Mouse (Mus musculus): ENCODE measurements at regions not wholly inside any gene's neighbourhood (a gene's known extent, or its start where the extent isn't known, plus 50 kb on each side); places are given as distances from the start of the nearest gene placed in this dataset.

GRCm38 (mm10) chr1:89003752-89004151, 66.5 kb upstream of the Sh3bp4 start:
- peak; percentile 78 for DNase-seq (ENCODE audit: low spot score, missing footprints)
- Histone ChIP-seq H3K36me3 (ENCODE audit: control insufficient read depth, insufficient read depth, low read length) (no peaks in the 10 kb centered on the region), H3K27ac (ENCODE audit: low read depth, low read length) (no peak overlapping the region), H3K27me3 (ENCODE audit: control insufficient read depth, insufficient read depth, low read length) (no peaks in the 10 kb centered on the region), H3K4me3 (ENCODE audit: low read depth, low read length) (no peak overlapping the region), H3K4me1 (ENCODE audit: control insufficient read depth, insufficient read depth, low read length) (no peaks in the 10 kb centered on the region), H3K9me3 (ENCODE audit: control insufficient read depth, low read length) (no peaks in the 10 kb centered on the region), H3K4me2 (no peak overlapping the region), H3K9ac (ENCODE audit: low read length) (no peak overlapping the region)
- WGBS: 50% methylated on average over 2 of the region's 2 CpGs
- ATAC-seq (ENCODE audit: low FRiP score): no peak

DNA sequence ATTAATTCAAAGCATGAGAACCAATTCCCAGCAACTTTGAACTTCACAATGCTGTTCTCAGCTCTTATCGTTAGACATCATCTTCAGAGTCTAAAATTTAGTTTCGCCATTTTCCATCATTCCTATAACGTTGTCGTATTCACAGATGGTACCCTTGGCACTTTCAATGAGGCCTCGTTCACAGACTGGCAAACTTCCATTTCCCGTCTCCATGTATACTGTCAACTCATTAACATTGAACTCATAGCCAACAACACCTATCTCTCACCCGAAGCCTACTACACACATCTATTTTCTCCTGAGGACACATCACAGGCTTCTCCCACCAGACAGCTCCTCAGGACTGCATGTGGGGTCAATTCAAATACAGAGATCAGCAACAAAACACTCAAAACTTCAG, 62.7 kb upstream of the Sh3bp4 start:
- Histone ChIP-seq H3K27ac (ENCODE audit: low read depth, low read length) (no peak overlapping the region), H3K4me2 (no peak overlapping the region), H3K4me1 (ENCODE audit: control insufficient read depth, insufficient read depth, low read length) (peaks cover 2% of the 10 kb centered on the region; the same call in 1 of the 2 replicates), H3K36me3 (ENCODE audit: control insufficient read depth, insufficient read depth, low read length) (no peaks in the 10 kb centered on the region), H3K9me3 (ENCODE audit: control insufficient read depth, low read length) (no peaks in the 10 kb centered on the region), H3K27me3 (ENCODE audit: control insufficient read depth, insufficient read depth, low read length) (no peaks in the 10 kb centered on the region), H3K4me3 (ENCODE audit: low read depth, low read length) (no peak overlapping the region), H3K9ac (ENCODE audit: low read length) (no peak overlapping the region)
- ATAC-seq (ENCODE audit: low FRiP score) (no peak), DNase-seq (ENCODE audit: low spot score, missing footprints) (no peak)
- 91% methylated on average over 7 of the region's 7 CpGs for whole genome bisulfite sequencing

DNA sequence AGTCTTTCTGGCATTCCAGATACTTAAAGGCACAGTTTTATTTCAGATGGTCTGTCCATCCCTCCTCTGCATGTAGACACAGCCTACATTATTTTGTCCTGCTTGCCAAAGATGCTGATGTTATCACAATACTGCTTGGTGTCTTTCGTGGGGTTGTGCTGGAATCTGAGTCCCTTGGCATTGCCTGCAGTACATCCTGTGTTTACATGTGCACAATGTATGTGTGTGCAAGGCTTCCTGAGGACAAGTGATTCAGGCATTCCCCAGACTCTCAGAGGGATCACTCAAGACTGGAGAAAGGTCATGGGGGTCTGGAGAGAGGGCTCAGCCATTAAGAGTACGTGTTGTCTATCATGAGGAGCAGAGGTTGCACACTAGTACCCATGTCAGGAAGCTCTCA, 60.0 kb upstream of the Sh3bp4 start:
- Histone ChIP-seq H3K27me3 (ENCODE audit: control insufficient read depth, insufficient read depth, low read length) (no peaks in the 10 kb centered on the region), H3K27ac (ENCODE audit: low read depth, low read length) (no peak overlapping the region), H3K9me3 (ENCODE audit: control insufficient read depth, low read length) (no peaks in the 10 kb centered on the region), H3K36me3 (ENCODE audit: control insufficient read depth, insufficient read depth, low read length) (no peaks in the 10 kb centered on the region), H3K9ac (ENCODE audit: low read length) (no peak overlapping the region), H3K4me2 (no peak overlapping the region), H3K4me3 (ENCODE audit: low read depth, low read length) (no peak overlapping the region), H3K4me1 (ENCODE audit: control insufficient read depth, insufficient read depth, low read length) (peaks cover 3% of the 10 kb centered on the region; the same call in 1 of the 2 replicates)
- no peak for ATAC-seq (ENCODE audit: low FRiP score)
- WGBS: 83% methylated on average over 2 of the region's 2 CpGs
- DNase-seq (ENCODE audit: low spot score, missing footprints): peak; percentile 21

DNA sequence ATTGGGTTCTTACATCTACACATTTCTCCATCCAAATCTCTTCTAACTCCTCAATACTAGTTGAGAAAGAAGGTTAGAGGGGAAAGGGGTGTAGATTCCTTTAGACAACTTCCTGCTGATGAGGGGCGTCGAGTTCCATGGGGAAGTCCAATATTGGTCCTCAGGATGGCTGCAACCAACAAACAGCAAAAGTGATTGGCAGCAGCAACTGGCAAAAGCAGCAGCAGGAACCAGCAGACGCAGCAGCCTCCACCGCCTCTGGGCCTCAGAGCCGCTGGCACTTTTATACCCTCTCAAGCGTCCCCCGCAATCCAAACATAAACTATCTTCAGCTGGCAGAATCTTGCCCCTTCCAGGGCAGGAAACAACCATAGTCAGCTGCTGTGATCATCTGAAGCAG, 58.8 kb upstream of the Sh3bp4 start:
- Histone ChIP-seq H3K27ac (ENCODE audit: low read depth, low read length) (no peak overlapping the region), H3K36me3 (ENCODE audit: control insufficient read depth, insufficient read depth, low read length) (no peaks in the 10 kb centered on the region)

DNA sequence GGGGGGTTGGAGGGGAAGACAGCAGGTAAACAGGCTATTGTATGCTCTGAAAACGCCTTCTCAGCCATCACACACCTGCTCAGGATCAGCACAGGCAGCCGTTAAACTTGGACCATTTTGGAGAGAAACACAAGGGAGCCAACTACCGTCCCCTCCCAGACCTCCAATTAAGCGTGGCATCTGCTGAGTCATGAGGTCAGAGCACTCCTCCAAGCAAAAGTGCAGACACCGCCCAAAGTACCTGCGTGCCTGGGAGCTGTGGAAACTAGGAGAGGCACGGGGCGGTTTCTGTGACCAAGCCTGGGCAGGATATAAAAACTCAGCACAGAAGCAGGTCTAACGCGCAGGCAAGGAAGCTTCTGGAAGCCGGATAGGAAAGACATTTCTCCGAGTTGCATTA, 54.8 kb upstream of the Sh3bp4 start:
- Histone ChIP-seq H3K4me1 (ENCODE audit: control insufficient read depth, insufficient read depth, low read length) (peaks cover 3% of the 10 kb centered on the region; the same call in 1 of the 2 replicates), H3K36me3 (ENCODE audit: control insufficient read depth, insufficient read depth, low read length) (no peaks in the 10 kb centered on the region), H3K27ac (ENCODE audit: low read depth, low read length) (no peak overlapping the region), H3K4me2 (no peak overlapping the region), H3K27me3 (ENCODE audit: control insufficient read depth, insufficient read depth, low read length) (no peaks in the 10 kb centered on the region), H3K9ac (ENCODE audit: low read length) (no peak overlapping the region), H3K4me3 (ENCODE audit: low read depth, low read length) (no peak overlapping the region), H3K9me3 (ENCODE audit: control insufficient read depth, low read length) (no peaks in the 10 kb centered on the region)
- 62% methylated on average over 12 of the region's 12 CpGs for WGBS
- no peak for ATAC-seq (ENCODE audit: low FRiP score)
- peak; percentile 28 for DNase-seq (ENCODE audit: low spot score, missing footprints)

More for the DNA sequence above, 58.8 kb upstream of the Sh3bp4 start:
- Histone ChIP-seq H3K4me2 (no peak overlapping the region), H3K9ac (ENCODE audit: low read length) (no peak overlapping the region), H3K4me1 (ENCODE audit: control insufficient read depth, insufficient read depth, low read length) (peaks cover 3% of the 10 kb centered on the region; the same call in 1 of the 2 replicates), H3K9me3 (ENCODE audit: control insufficient read depth, low read length) (no peaks in the 10 kb centered on the region), H3K27me3 (ENCODE audit: control insufficient read depth, insufficient read depth, low read length) (no peaks in the 10 kb centered on the region), H3K4me3 (ENCODE audit: low read depth, low read length) (no peak overlapping the region)
- ATAC-seq (ENCODE audit: low FRiP score): no peak
- 87% methylated on average over 7 of the region's 7 CpGs for WGBS
- DNase-seq (ENCODE audit: low spot score, missing footprints): no peak

DNA sequence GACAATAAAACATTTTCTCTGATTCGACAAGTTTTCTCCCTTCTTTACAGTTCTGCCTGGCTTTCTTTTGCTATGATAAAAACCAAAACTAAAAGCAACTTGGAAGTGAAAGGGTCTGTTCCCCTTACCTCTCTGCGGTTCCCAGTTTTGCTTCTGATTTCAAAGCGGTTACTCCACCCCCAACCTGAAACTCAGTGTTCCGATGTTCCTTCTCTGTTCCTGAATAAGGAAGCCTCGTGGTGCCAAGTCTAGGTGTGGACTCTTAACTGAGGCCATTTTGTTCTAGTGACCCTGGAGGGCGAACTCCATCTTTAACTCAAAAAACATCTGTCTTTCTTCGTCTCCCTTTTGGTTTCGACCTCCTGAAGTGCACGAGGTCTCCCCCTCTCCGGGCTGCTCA, 54.4 kb upstream of the Sh3bp4 start:
- H3K27me3 ChIP-seq (ENCODE audit: control insufficient read depth, insufficient read depth, low read length): no peaks in the 10 kb centered on the region
- 79% methylated on average over 10 of the region's 10 CpGs for WGBS
- H3K36me3 ChIP-seq (ENCODE audit: control insufficient read depth, insufficient read depth, low read length): no peaks in the 10 kb centered on the region
- H3K4me3 ChIP-seq (ENCODE audit: low read depth, low read length): no peak overlapping the region
- no peak overlapping the region for H3K27ac ChIP-seq (ENCODE audit: low read depth, low read length)
- no peaks in the 10 kb centered on the region for H3K9me3 ChIP-seq (ENCODE audit: control insufficient read depth, low read length)
- DNase-seq (ENCODE audit: low spot score, missing footprints): no peak
- no peak for ATAC-seq (ENCODE audit: low FRiP score)
- H3K9ac ChIP-seq (ENCODE audit: low read length): no peak overlapping the region
- no peak overlapping the region for H3K4me2 ChIP-seq
- H3K4me1 ChIP-seq (ENCODE audit: control insufficient read depth, insufficient read depth, low read length): peaks cover 3% of the 10 kb centered on the region; the same call in 1 of the 2 replicates

- Histone ChIP-seq H3K4me3 (ENCODE audit: low read depth, low read length) (no peak overlapping the region), H3K9me3 (ENCODE audit: control insufficient read depth, low read length) (no peaks in the 10 kb centered on the region), H3K27me3 (ENCODE audit: control insufficient read depth, insufficient read depth, low read length) (no peaks in the 10 kb centered on the region), H3K4me1 (ENCODE audit: control insufficient read depth, insufficient read depth, low read length) (no peaks in the 10 kb centered on the region), H3K27ac (ENCODE audit: low read depth, low read length) (no peak overlapping the region), H3K36me3 (ENCODE audit: control insufficient read depth, insufficient read depth, low read length) (no peaks in the 10 kb centered on the region), H3K4me2 (no peak overlapping the region), H3K9ac (ENCODE audit: low read length) (no peak overlapping the region)
- WGBS: 95% methylated on average over 4 of the region's 4 CpGs
- ATAC-seq (ENCODE audit: low FRiP score): no peak
- no peak for DNase-seq (ENCODE audit: low spot score, missing footprints)
Observed at GRCm38 (mm10) chr1:89019778-89020373, 50.3 kb upstream of the Sh3bp4 start.
